Mouse (Mus musculus) lung, postnatal 14 days (tissue): Measurements from ENCODE around the gene Epsti1.
"Not testable (repeated sequence)": the region's sequence is repeated elsewhere in the genome, so short reads cannot be mapped to it uniquely, and the experiment has no call there.

Experiments used
- DNase-seq: peaks from one replicate; pipeline ENCODE4 v3.0.0; 2021

Gene Epsti1

GRCm38 (mm10) chr14:77904171-77904762 is at the start of gene Epsti1:
Gene Epsti1 (plus strand): TSS chr14:77904239.
- DNase-seq = peak; percentile 3

DNA sequence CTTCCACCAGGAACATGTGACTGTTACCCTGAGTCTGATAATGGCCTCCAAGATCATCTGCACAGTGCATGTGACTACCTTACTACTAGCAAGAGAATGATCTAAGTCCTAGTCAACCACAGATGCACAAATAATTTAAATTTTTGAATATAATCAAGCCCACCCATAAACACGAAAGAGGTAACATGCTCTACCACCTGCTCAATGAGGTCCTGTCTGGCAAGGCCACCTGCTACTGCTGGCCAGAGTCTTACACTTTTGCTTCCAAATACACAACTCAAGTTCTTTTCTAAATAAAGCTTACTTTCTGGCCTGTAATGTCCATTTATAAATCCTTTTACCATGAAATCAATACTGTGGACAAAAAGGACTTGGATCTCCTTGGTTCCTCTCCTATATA is 44.1 kb upstream of the Epsti1 start:
- DNase-seq = no peak

- no peak for DNase-seq
Measured at GRCm38 (mm10) chr14:77860841-77861560, 43.0 kb upstream of the Epsti1 start.

GRCm38 (mm10) chr14:77864051-77864450 is 40.0 kb upstream of the Epsti1 start:
- DNase-seq = no peak

- DNase-seq = no peak
Measured at GRCm38 (mm10) chr14:77864510-77864909, 39.5 kb upstream of the Epsti1 start.

DNA sequence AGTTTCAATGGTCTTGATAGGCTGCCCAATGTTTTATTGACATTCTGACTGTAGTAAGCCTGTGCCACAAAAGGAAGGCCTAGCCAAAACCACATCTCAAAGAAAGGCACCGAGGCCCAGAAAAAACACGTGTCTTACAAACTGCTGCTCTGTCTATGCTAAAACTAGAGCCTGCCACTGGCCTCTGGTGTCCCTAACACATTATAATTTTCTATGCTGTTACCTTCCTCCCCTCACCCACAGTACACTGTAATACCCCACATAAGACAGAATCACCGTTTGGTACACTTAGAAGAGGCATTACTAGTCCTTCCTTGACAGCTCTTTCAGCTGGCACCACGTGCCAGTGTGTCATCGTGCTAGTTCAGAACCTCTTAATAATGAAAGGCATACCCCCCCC is 36.4 kb upstream of the Epsti1 start:
- no peak for DNase-seq

GRCm38 (mm10) chr14:77870926-77871325 is 33.1 kb upstream of the Epsti1 start:
- DNase-seq = no peak

GRCm38 (mm10) chr14:77871380-77871975 is 32.6 kb upstream of the Epsti1 start:
- no peak for DNase-seq

DNA sequence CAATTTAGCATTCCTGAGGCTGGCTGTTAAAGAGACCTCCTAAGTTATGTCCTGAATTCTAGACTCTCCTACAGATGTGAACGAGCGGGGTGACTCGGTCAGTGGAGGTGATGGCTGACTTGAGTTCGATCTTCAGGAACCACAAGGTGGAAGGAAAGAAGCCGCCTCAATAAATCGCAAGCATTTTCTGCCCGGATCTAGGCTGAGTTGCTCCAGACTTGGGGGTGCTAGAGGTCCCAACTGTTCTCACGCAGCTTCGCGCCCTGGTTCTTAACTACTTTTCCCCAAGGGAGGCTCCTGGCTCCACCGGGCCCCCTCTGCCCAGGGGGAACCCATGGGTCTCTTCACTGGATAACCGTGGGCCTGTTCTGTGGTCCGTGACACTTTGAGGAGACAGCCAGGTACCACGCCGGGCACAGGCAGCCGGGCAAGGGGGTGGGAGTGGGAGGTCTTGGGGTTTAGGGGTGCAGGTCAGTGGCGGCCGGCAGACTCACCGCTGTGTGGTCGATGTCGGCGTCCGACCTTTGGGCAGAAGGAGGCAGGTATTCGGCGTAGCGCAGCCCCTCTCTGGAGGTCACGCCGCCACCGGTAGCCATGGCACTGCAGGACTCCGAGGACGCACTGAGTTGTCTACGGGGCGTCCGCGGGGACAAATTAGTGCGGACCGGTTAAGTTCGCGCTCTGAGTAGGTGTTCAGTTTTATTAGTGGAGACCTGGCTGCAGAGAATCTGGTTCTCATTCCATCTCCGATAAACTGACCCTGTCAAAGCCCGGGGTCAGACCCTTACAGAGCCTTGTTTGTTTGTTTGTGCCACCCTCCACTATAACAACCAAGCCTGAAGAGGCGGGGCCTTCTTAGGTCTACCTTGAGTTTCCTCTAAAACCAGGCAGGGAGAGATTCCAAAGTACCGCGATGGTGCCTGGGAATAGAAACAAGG is 29.5 kb upstream of the Epsti1 start, which contains the start of gene Dnajc15:
TSS of gene Dnajc15 (minus strand) at position 822 of the 938 bp plus-strand sequence.
- peak; percentile 90 for DNase-seq

DNA sequence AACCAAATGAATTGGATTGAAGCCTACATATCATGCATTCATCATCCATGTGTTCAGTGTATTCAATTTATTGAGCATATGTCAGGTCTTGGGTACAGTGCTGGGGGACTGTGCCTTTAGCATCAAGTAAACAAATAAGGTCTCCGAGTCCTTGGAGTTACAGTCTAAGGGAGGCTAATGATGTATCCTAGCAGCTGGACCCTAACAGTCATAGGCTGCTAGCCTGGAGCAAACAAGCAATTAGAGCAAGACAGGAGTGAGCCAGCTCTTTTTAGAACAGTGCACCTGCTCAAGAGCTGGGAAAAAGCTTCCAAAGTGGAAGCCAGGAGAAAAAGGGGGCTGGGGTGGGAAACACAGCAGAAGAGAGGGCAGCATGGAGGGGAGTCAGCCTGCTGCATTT is 27.8 kb upstream of the Epsti1 start:
- no peak for DNase-seq

DNA sequence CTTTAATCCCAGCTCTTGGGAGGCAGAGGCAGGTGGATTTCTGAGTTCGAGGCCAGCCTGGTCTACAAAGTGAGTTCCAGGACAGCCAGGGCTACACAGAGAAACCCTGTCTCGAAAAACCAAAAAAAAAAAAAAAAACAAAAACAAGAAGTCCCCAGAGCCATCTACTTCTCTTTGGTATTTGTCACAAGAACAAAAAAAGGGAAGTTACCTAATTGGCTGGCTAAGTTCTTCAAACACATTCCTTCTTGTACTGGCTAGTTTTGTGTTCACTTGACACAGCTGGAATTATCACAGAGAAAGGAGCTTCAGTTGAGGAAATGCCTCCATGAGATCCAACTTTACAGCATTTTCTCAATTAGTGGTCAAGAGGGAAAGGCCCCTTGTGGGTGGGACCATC is 26.2 kb upstream of the Epsti1 start:
- DNase-seq = not testable (repeated sequence)

GRCm38 (mm10) chr14:77881998-77882397 is 22.0 kb upstream of the Epsti1 start:
- no peak for DNase-seq

- no peak for DNase-seq
Measured at GRCm38 (mm10) chr14:77882669-77883068, 21.4 kb upstream of the Epsti1 start.

- no peak for DNase-seq
Measured at GRCm38 (mm10) chr14:77886376-77886775, 17.7 kb upstream of the Epsti1 start.

DNA sequence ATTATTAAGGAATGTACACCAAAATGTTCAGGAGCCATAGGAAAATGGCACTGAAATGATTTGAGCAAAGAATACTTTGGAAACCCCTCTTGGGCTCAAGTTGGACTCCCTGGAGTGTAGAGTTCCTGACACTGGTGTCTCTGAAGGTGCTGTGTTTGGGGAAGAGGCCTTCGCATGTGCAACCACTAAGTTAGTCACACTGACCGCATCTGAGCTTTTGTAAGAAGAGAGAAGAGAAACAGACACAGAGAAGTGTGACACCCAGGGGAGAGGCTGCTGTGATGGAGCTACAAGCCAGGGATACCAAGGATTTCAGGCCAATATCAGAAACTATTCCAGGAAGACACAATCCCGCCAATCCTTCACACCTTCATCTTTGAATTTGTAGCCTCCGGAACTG is 17.1 kb upstream of the Epsti1 start:
- no peak for DNase-seq

DNA sequence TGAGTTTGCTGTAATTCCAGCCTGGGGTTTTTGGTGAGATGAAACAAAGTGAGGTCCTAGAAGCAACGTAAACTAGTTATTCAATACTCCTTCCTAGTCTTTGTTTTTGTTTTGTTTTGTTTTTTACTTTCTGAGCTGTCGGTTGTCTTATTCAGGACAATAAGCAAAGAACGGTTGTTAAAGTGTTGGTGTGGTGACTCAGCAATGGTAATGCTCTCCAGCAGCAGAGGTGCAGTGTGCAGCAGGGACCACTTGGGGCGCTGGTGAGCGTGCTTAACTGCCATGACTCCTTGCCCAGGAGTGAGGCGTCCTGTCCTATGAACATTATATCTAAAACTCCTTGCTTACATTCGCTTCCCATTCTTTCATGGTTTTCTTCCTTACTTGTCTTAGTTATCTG is 14.1 kb upstream of the Epsti1 start:
- no peak for DNase-seq

GRCm38 (mm10) chr14:77895951-77896350 is 8.1 kb upstream of the Epsti1 start:
- DNase-seq = no peak

GRCm38 (mm10) chr14:77902541-77902940 is 1.5 kb upstream of the Epsti1 start:
- DNase-seq = no peak

DNA sequence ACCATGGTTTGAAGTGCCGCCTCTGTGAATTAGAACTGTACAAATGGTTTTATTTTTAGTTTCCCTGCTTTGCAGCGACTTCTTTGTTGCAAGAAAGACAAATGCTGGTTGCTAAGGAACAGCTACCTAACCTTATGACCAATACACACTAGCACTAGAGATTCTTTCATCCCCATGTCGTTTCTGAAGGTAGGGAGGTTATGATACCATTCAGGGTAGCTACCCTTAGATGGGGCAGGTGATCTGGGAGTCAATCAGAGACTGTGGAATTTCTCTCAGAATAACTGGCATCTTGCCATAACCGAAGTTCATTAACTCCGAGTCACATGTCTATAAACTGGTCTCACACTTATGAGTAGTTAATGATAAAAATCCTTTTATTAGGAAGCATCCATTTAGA is 1.4 kb downstream of the Epsti1 start:
- DNase-seq = no peak

DNA sequence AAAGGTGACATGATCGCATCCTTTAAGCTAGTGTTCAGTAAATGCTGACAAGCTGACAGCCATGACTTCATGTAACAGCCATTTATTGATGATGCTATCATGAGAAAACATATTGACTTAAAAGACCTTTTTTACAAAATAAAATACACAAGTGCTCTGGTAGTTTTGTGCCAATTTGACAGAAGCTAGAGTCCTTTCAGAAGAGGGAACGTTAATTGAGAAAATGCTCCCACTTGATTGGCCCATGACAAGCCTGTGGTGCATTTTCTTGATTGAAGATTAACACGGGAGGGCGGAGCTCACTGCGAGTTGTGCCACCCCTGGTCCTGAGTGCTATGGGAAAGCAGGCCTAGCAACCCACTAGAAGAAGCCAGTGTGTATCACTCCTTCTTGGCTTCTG is 2.5 kb downstream of the Epsti1 start:
- no peak for DNase-seq

DNA sequence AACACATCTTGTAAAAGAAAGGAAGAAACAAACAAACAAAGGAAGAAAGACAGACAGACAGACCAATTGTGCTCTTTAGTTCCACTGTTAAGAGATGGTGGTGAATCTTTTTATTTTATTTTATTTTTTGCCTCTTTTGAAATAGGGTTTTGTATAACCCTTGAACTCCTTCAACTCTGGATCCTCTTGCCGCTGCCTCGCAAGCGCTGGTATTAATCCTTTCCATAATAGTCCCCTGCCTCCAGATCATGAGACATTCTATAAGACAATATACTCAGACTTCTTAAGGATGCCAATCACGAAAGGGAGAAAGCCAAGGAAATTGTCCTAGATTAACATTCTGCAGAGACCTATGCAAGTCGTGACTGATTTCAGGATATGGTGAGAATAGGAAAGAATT is 11.7 kb downstream of the Epsti1 start:
- DNase-seq = no peak

GRCm38 (mm10) chr14:77921641-77922040 is 17.6 kb downstream of the Epsti1 start:
- DNase-seq = no peak
